Mouse (Mus musculus) E14TG2a.4 (cell line): ENCODE measurements at regions not wholly inside any gene's neighbourhood (a gene's known extent, or its start where the extent isn't known, plus 50 kb on each side); places are given as distances from the start of the nearest gene placed in this dataset.

ENCODE experiments used
- H3K27me3 ChIP-seq: 2 replicates; pipeline ENCODE4 v1.6.1; 2014; ENCODE audit warnings: low read length, control low read depth; ENCODE audit not compliant: insufficient read depth
- H3K36me3 ChIP-seq: 2 replicates; pipeline ENCODE4 v1.6.1; 2014; ENCODE audit warnings: low read length, control low read depth; ENCODE audit not compliant: insufficient read depth
- H3K4me1 ChIP-seq: replicated peaks from 2 replicates; pipeline ENCODE4 v1.6.1; 2014; ENCODE audit warnings: low read depth, low read length, control low read depth
- H3K4me3 ChIP-seq: replicated peaks from 2 replicates; pipeline ENCODE4 v1.5.1; 2014; ENCODE audit warnings: mild to moderate bottlenecking, low read length
- H3K9me3 ChIP-seq: 2 replicates; pipeline ENCODE4 v1.6.1; 2014; ENCODE audit warnings: low read length, control low read depth
- CTCF ChIP-seq: conservative IDR thresholded peaks from 2 replicates; pipeline ENCODE4 v1.5.1; 2014; ENCODE audit warnings: low read length
- NANOG ChIP-seq: IDR thresholded peaks from 2 replicates; pipeline ENCODE4 v1.6.1; 2014; ENCODE audit warnings: borderline replicate concordance, low read length, mixed read lengths
- POU5F1 ChIP-seq: IDR thresholded peaks from 2 replicates; pipeline ENCODE4 v1.6.1; 2014; ENCODE audit warnings: low read length, borderline replicate concordance

DNA sequence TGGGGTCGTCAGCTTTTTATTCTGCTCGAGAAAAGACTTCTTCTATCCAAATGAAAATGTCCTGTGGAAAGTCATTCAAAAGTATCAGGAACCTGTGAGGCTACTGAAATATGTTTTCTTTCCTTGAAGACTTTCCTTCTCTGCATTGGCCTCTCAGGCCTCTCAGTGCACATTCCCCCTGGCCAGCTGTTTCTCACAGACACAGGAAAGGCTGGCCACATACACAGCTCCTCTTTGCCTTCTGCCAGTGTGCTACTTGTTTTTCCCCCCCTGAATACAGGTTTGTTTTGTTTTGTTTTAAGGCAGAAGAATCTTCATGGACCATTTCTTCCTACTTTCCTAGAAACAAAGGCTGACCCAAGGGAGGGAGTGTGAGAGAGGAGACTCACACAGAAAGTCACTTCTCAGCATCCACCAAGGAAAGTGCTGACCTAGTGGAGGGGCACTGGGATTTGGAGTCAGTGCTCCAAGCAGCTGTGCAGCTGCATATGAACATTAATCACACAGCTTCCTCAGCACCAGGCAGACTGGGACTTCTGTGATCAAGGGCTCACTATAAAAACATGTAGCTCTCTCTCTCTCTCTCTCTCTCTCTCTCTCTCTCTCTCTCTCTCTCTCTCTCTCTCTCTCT lies 324.0 kb downstream of the Etaa1 start:
- Histone ChIP-seq H3K36me3 (no peaks in the 10 kb centered on the region), H3K9me3 (no peaks in the 10 kb centered on the region), H3K4me3 (no peak overlapping the region), H3K27me3 (no peaks in the 10 kb centered on the region), H3K4me1 (no peaks in the 10 kb centered on the region)
- TF ChIP-seq NANOG (no peak), POU5F1 (no peak)

DNA sequence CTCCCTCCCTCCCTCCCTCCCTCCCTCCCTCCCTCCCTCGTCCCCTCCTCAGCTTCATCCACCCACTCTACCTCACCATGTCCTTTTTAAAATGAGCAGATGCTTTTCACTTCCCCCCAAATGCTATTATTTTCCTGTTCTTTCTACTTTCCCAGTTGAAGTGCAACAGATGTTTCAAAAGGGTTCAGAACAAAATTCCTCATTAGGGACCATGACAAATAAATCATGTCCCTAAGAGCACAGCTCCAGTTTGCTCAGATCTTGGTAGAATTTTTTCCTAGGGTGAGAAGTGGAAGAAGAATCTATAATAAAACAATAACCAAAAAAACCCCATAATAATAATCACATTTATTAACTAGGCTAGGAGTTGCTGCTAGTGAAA lies 323.5 kb downstream of the Etaa1 start:
- TF ChIP-seq POU5F1 (no peak), NANOG (no peak), CTCF (no peak)
- H3K4me3 ChIP-seq: no peak overlapping the region
- no peaks in the 10 kb centered on the region for H3K9me3 ChIP-seq
- H3K36me3 ChIP-seq: no peaks in the 10 kb centered on the region
- H3K27me3 ChIP-seq: no peaks in the 10 kb centered on the region
- H3K4me1 ChIP-seq: no peaks in the 10 kb centered on the region

DNA sequence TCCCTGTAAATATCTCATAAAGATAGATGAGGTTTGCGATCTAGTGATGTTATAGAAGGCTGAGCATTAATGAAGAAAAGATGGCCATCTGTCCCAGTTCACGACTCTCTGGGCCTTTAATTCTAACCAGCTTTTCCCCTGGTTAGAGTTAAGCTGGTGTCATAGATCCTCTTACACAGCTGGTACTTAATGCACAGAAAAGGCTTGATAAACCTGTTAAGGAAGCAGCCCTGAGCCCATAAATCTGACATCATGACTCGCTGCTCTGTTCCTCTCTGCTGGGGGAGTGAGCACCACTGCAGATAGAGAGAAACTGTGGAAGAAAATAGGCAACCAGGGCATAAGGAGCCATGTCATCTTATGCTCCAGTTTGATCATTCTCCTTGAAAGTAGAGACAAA lies 316.5 kb downstream of the Etaa1 start:
- H3K4me1 ChIP-seq: no peaks in the 10 kb centered on the region

GRCm38 (mm10) chr11:17639922-17640321 lies 313.8 kb downstream of the Etaa1 start:
- H3K4me1 ChIP-seq: no peaks in the 10 kb centered on the region
- no peaks in the 10 kb centered on the region for H3K36me3 ChIP-seq
- H3K27me3 ChIP-seq: no peaks in the 10 kb centered on the region
- no peaks in the 10 kb centered on the region for H3K9me3 ChIP-seq
- no peak for TF ChIP-seq POU5F1
- no peak for TF ChIP-seq CTCF
- no peak for TF ChIP-seq NANOG
- no peak overlapping the region for H3K4me3 ChIP-seq

More for the DNA sequence above, 316.5 kb downstream of the Etaa1 start:
- no peak for TF ChIP-seq CTCF
- no peaks in the 10 kb centered on the region for H3K27me3 ChIP-seq
- no peak overlapping the region for H3K4me3 ChIP-seq
- H3K36me3 ChIP-seq: no peaks in the 10 kb centered on the region
- H3K9me3 ChIP-seq: no peaks in the 10 kb centered on the region

GRCm38 (mm10) chr11:17647441-17647840 lies 306.2 kb downstream of the Etaa1 start:
- TF ChIP-seq POU5F1: no peak
- no peak for TF ChIP-seq CTCF
- no peak for TF ChIP-seq NANOG
- Histone ChIP-seq H3K9me3 (no peaks in the 10 kb centered on the region), H3K36me3 (no peaks in the 10 kb centered on the region), H3K27me3 (no peaks in the 10 kb centered on the region), H3K4me1 (no peaks in the 10 kb centered on the region), H3K4me3 (no peak overlapping the region)

DNA sequence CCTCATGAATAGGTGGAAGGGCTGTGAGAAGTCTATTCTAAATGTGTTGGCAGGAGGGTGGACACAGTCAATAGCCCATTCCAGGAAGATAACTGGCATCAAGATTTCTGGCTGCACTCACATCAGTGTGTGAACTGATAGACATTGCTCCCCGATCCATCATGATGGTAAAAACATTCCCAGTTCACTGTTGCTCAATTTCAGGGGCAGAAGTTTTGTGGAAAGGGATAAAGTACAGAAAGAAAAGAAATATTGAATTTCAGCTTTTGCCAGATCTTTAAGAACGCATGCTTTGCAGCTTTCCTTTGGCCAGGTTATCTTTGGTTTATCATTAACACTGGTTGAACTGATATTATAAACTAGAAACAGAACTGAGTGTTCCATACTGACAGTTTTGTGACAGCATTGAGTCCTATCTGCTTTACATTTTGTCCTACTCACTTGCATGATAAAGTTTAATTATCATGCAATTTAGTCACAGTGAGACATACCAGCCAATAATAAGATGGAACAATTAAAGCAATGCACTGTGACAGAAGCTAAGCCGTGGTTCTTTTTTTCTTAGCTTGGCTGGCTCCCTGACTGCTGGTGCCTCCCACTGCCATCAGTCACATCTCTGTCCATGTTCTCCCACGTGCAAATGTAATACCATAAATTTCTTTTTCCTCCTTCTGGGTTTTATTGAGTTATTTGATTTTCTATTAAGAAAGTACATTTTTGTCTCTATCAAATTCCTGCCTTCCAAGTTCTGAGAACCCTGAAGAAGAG lies 302.1 kb downstream of the Etaa1 start:
- TF ChIP-seq CTCF (no peak), NANOG (no peak), POU5F1 (no peak)
- Histone ChIP-seq H3K27me3 (no peaks in the 10 kb centered on the region), H3K4me1 (no peaks in the 10 kb centered on the region), H3K4me3 (no peak overlapping the region), H3K36me3 (no peaks in the 10 kb centered on the region), H3K9me3 (no peaks in the 10 kb centered on the region)

DNA sequence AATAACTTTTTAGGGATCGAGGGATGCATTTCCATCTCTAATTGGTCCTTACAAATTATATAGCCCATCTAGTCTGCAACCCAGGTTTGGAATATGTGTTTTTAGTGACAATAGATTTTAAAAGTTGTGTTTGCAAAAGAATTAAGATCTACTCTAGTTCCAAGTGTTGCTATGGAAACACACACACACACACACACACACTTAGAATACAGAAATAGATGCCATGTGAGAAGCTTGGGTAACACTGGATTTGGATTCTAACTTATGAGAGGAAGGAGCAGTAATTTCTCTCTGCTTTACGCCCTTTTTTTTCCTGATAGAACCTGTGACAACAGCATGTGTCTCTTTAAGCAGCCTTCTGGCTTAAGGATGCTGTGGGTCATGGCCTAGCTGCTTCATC lies 297.8 kb downstream of the Etaa1 start:
- Histone ChIP-seq H3K36me3 (no peaks in the 10 kb centered on the region), H3K27me3 (no peaks in the 10 kb centered on the region), H3K9me3 (no peaks in the 10 kb centered on the region), H3K4me1 (no peaks in the 10 kb centered on the region), H3K4me3 (no peak overlapping the region)
- TF ChIP-seq CTCF (no peak), NANOG (no peak), POU5F1 (no peak)

DNA sequence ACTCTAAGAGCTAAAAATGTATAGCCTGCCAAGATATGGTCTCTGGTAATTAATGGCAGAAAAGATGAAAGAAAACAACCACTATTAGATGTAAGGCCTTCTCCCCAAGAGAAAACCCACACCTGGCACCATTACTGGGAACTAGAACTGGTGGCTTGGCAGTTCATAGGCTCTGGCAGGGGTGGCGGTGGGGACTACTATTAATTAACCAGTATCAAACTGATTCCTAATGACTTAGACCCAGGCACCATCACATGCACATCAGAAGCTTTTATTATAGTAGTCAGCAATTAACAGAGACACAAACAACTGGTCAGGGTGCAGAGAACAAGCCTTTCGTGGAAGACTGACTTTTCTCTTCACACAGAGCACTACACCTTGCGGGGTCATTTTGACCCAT lies 296.0 kb downstream of the Etaa1 start:
- TF ChIP-seq CTCF (no peak), NANOG (no peak), POU5F1 (no peak)
- Histone ChIP-seq H3K36me3 (no peaks in the 10 kb centered on the region), H3K4me1 (no peaks in the 10 kb centered on the region), H3K4me3 (no peak overlapping the region), H3K9me3 (no peaks in the 10 kb centered on the region), H3K27me3 (no peaks in the 10 kb centered on the region)

DNA sequence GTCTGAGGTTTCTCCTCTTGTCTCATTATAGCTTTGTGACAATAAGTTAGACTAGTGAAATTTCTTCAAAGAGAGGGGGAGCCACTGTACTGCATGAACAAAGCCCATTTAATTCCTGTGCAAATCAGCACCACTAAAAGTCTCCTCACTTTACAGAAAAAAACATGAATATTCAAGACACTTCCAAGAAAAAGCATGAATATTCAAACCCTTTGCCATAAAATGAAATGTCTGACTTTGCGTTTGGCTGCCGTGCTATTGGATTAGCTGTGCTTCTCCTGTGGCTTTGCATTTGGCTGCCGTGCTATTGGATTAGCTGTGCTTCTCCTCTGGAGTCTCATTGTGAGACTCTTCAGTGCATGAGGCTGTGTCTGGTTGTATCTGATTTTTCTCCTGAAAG lies 295.4 kb downstream of the Etaa1 start:
- H3K36me3 ChIP-seq: no peaks in the 10 kb centered on the region
- no peaks in the 10 kb centered on the region for H3K9me3 ChIP-seq
- H3K4me3 ChIP-seq: no peak overlapping the region
- no peak for TF ChIP-seq POU5F1
- TF ChIP-seq NANOG: no peak
- no peaks in the 10 kb centered on the region for H3K27me3 ChIP-seq
- no peaks in the 10 kb centered on the region for H3K4me1 ChIP-seq
